Mouse (Mus musculus): Measurements from ENCODE around the gene Prkn.

- TF ChIP-seq CTCF (IDR thresholded peaks at IDR 0.05; ENCODE audit: borderline replicate concordance, insufficient read depth, low read length) (no peak), POLR2A (IDR thresholded peaks at IDR 0.05; ENCODE audit: low read depth, low read length) (no peak)
These were observed 939.8 kb downstream of the Prkn start for GRCm38 (mm10) chr17:11780005-11780404.
